Mouse (Mus musculus) liver, adult 2 months (tissue): Measurements from ENCODE around the gene Mageb3.
A peak's percentile ranks its signal among the peaks of the same experiment; 100 is the strongest.

ENCODE experiments used
- CTCF ChIP-seq: fragments of 200-500 bp; IDR thresholded peaks from 2 replicates; pipeline ENCODE4 v1.5.1; 2011; ENCODE audit warnings: low read depth, low read length, control low read depth
- POLR2A ChIP-seq: fragments of 200-500 bp; IDR thresholded peaks from 2 replicates; pipeline ENCODE4 v1.6.1; 2011; ENCODE audit warnings: low read length, control low read depth; ENCODE audit not compliant: insufficient read depth; ENCODE audit errors: extremely low read depth

GRCm38 (mm10) chr2:121955765-121956223 is at the start of gene Mageb3, which contains the start of gene Ctdspl2:
- 0 out of 2 replicates have a peak, but pooled peaks have one; percentile 15 for TF ChIP-seq CTCF
- TF ChIP-seq POLR2A = peak; percentile 54; the same call in 1 of the 2 replicates
